Mouse (Mus musculus): ENCODE data around the gene Fam181a. TPM values are rescaled to one million over a fixed set of nuclear protein-coding genes. Genes with fewer than 3 reads are reported as not detected.

Gene Fam181a
- 1 to 10 TPM; 1.5 to 2.3 TPM for total RNA-seq (2021)

- DNase-seq (ENCODE audit: extremely low spot score in 1 of 2, low spot score in 1 of 2): no peak
Observed at GRCm38 (mm10) chr12:103310744-103311267, at the start of gene Fam181a. Gene Fam181a (plus strand): TSS chr12:103310975.

GRCm38 (mm10) chr12:103262017-103262865 lies 48.5 kb upstream of the Fam181a start:
- peak in 1 of 2 experiments; percentile 55 for DNase-seq (ENCODE audit: extremely low spot score in 1 of 2, low spot score in 1 of 2)

GRCm38 (mm10) chr12:103266605-103267004 lies 44.2 kb upstream of the Fam181a start:
- no peak for DNase-seq (ENCODE audit: extremely low spot score in 1 of 2, low spot score in 1 of 2)

GRCm38 (mm10) chr12:103272176-103272575 lies 38.6 kb upstream of the Fam181a start:
- DNase-seq (ENCODE audit: extremely low spot score in 1 of 2, low spot score in 1 of 2): no peak

GRCm38 (mm10) chr12:103273051-103273450 lies 37.7 kb upstream of the Fam181a start:
- DNase-seq (ENCODE audit: extremely low spot score in 1 of 2, low spot score in 1 of 2): no peak

GRCm38 (mm10) chr12:103273732-103274131 lies 37.0 kb upstream of the Fam181a start:
- no peak for DNase-seq (ENCODE audit: extremely low spot score in 1 of 2, low spot score in 1 of 2)

GRCm38 (mm10) chr12:103276422-103276821 lies 34.4 kb upstream of the Fam181a start:
- DNase-seq (ENCODE audit: extremely low spot score in 1 of 2, low spot score in 1 of 2): peak in 1 of 2 experiments; percentile 10

- DNase-seq (ENCODE audit: extremely low spot score in 1 of 2, low spot score in 1 of 2): no peak
Observed at GRCm38 (mm10) chr12:103281491-103281890, 29.3 kb upstream of the Fam181a start.

GRCm38 (mm10) chr12:103281912-103282311 lies 28.9 kb upstream of the Fam181a start:
- DNase-seq (ENCODE audit: extremely low spot score in 1 of 2, low spot score in 1 of 2): no peak

GRCm38 (mm10) chr12:103282936-103283335 lies 27.8 kb upstream of the Fam181a start:
- no peak for DNase-seq (ENCODE audit: extremely low spot score in 1 of 2, low spot score in 1 of 2)

- DNase-seq (ENCODE audit: extremely low spot score in 1 of 2, low spot score in 1 of 2): no peak
Observed at GRCm38 (mm10) chr12:103283411-103283810, 27.4 kb upstream of the Fam181a start.

- DNase-seq (ENCODE audit: extremely low spot score in 1 of 2, low spot score in 1 of 2): no peak
Observed at GRCm38 (mm10) chr12:103287276-103287675, 23.5 kb upstream of the Fam181a start.

GRCm38 (mm10) chr12:103292366-103292765 lies 18.4 kb upstream of the Fam181a start:
- no peak for DNase-seq (ENCODE audit: extremely low spot score in 1 of 2, low spot score in 1 of 2)

- no peak for DNase-seq (ENCODE audit: extremely low spot score in 1 of 2, low spot score in 1 of 2)
Observed at GRCm38 (mm10) chr12:103296292-103296691, 14.5 kb upstream of the Fam181a start.

GRCm38 (mm10) chr12:103300493-103300892 lies 10.3 kb upstream of the Fam181a start:
- no peak for DNase-seq (ENCODE audit: extremely low spot score in 1 of 2, low spot score in 1 of 2)

- peak; percentile 62 to 88 for DNase-seq (ENCODE audit: extremely low spot score in 1 of 2, low spot score in 1 of 2)
Observed at GRCm38 (mm10) chr12:103301645-103302044, 9.1 kb upstream of the Fam181a start.

GRCm38 (mm10) chr12:103302960-103303359 lies 7.8 kb upstream of the Fam181a start:
- no peak for DNase-seq (ENCODE audit: extremely low spot score in 1 of 2, low spot score in 1 of 2)

GRCm38 (mm10) chr12:103306224-103306623 lies 4.6 kb upstream of the Fam181a start:
- DNase-seq (ENCODE audit: extremely low spot score in 1 of 2, low spot score in 1 of 2): peak in 1 of 2 experiments; percentile 43

GRCm38 (mm10) chr12:103306720-103307119 lies 4.1 kb upstream of the Fam181a start:
- peak in 1 of 2 experiments; percentile 75 for DNase-seq (ENCODE audit: extremely low spot score in 1 of 2, low spot score in 1 of 2)

- no peak for DNase-seq (ENCODE audit: extremely low spot score in 1 of 2, low spot score in 1 of 2)
Observed at GRCm38 (mm10) chr12:103311921-103312320, 1.1 kb downstream of the Fam181a start.

- no peak for DNase-seq (ENCODE audit: extremely low spot score in 1 of 2, low spot score in 1 of 2)
Observed at GRCm38 (mm10) chr12:103313274-103313673, 2.5 kb downstream of the Fam181a start.

Measured in layer of hippocampus, postnatal 25 days (tissue).